Mouse (Mus musculus) layer of hippocampus, postnatal 36 days (tissue): ENCODE measurements at regions not wholly inside any gene's neighbourhood (a gene's known extent, or its start where the extent isn't known, plus 50 kb on each side); places are given as distances from the start of the nearest gene placed in this dataset.

ENCODE experiments used
- DNase-seq, 2 experiments: peaks; one replicate each; pipeline ENCODE4 v3.0.0; 2022

DNA sequence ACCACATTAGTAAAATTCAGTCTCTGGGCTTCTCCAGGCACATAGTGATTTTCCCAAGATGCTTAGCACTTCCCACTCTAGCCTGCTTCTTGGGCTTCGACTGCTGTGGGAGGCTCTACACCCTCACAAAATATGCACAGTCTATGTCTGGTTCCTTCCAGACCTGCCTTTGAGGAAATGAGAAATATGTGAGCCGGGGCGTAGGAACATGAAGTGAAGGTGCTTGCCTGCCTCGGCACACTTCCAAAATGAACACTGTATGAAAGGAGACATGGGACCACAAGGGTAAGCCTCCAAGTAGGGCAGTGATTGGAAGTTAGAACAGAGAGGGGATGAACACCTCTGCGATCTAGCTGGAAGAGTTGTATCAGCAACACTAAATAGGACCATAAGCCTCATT is 54.5 kb downstream of the Gm10260 start:
- DNase-seq, result peak; percentile 27 to 39

DNA sequence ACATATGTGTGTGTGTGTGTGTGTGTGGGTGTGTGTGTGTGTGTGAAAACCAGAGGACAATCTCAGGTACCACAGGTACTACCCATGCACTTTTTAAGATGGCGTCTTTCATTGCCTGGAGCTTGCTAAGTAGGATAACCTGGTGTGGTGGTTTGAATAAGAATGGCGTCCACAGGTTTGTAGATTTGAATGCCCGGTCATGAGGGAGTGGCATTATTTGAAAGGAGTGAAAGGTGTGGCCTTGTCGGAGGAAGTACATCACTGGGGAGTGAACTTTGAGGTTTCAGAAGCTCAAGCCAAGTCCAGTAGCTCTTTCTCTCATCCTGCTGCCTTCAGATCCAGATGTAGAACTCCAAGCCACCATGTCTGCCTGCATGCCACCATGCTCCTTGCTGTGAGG is 55.9 kb downstream of the Gm10260 start:
- DNase-seq, result no peak

DNA sequence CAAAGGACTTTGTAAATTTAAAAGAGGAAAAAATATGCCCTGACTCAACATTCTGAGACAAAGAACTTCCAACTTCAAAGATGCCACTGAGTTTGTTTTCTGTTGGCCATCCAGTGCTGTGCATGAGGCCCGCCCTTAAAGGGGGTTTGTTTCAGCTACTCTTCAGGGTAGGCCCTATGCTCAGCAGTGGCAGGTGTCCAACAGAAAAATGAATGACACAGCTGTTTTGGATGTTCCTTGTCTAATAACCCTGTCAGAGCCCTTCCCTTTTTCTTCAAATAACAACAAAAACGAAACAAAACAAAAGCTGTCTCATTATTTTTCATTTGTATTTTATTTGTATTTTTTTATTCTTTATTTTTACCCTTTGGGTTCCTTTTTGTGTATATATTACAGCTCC is 61.5 kb downstream of the Gm10260 start:
- no peak for DNase-seq

DNA sequence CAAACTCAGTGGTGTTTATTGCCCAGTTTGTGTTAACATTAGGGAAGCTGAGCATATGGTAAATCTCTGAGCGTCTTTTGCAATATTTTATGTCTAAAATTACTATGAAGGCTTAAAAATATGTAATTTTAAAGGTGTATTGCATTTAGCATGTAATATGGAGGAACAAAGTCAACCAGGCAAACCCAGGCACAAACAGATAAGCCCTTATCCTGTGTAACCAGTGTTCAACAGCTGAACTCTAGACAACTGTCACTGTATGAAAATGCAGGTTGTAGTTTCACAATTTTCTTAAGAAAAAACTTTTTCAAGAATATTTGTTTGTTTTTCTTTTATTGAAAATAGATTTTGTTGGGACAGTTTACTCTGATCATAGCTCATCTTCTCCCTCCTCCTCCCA is 62.1 kb downstream of the Gm10260 start:
- no peak for DNase-seq

DNA sequence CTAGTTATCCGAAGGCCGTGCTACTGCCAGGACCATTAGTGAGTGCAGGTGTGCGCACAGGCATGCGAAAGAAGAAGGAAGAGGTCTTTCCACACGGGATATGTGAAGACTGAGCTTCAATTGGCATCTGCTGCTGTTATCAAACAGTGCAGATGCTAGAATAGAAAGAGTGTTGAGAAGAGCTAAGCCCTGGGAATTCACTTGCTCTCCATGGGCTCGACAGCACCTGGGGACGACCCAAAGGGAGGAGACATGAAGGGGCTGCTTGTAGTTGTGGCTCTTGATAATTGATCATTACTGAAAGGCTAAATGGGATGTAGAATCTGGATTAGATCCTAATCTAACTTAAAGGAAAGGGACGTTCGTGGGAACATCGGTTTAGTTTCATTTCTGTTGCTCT is 63.2 kb downstream of the Gm10260 start:
- no peak for DNase-seq

DNA sequence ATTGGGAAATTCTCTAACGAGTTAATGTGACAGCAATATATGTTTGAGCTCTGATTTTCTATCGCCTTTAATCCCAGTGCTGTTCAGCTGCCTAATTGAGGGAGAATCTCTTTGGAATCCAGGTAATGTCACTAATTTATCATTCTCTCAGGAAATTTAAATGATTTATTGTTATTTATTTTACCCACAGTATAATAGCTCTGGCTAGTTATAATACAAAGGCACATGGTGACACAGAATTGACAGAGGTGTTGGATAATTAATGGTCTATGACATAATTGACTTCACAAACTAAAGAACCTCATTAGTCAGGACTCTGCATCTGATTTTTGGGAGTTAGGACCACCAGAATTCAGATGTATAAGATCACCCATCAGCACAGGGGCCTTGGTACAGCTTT is 65.4 kb downstream of the Gm10260 start:
- DNase-seq, result no peak

DNA sequence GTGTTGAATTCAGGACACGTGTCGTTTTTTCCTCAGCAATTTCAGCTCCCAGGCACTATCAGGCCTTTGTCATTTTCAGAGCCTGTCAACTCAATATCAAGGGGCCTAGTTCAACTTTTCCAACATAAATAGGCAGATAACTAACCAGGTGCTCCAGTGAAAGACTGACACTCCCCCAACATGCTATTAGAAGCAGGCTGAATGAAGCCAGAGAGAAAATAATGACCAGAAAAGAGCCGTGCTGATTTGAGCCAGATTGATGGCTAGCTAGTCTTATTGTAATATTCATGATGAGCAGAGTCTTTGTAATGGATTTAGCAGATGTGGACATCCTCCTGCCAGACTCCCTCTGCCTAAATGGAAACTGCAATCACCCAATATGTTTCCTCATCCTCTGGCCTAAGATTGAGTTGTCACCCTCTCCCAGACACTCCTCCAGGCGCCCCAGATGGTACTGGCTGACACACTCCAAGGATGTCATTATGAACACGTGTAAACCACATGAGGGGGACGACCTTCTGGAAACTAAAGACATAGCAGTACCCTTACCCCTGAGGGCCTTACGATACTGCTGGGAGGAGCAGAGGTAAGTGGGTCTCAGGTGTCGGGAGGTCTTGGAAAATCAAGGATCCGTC is 66.0 kb downstream of the Gm10260 start:
- no peak for DNase-seq

DNA sequence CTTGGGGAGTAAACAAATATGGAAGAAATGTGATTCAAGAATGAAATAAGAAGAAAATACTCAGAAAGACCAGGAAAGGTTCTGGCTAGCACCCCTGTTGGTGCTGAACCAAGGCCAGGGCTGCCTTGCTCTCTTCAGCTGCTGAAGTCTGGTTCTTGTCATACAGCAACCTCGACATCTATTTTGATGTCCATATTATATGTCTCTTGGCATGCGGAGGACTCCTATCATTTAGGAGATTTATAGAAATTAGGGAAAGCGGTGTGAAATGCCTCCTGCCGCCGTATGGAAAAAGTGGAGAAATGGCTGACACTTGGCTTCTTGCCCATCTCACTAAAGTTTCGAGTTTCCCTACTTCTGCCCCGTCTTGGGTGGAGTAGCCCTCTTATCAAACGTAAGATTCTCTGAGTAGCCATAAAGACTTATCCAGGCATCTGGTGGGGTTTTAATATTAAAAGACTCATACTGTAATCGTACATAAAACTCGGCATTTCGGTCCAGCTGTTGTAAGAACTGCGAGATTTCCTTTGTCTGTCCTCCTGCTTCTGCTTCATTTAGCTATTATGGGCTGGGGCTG is 72.0 kb downstream of the Gm10260 start:
- DNase-seq, result no peak

DNA sequence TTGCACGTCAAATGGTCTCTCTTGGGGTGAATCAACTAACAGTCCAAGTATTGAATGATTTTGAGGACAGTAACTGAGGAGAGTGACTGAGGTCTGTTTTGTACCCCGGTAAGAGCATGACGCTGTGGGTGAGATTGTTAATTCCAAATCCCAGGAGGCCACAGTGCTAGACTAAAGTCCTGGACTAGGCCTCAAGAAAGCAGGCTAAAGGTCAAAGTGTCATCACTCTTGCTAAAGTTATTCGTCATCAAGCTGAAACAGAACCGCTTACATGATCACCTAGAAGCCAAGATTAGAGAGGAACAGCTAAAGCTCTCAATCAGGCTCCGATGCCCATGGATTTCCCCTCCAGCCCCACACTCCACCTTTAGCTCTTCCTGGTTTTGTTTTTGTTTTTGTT is 76.6 kb downstream of the Gm10260 start:
- DNase-seq, result no peak

DNA sequence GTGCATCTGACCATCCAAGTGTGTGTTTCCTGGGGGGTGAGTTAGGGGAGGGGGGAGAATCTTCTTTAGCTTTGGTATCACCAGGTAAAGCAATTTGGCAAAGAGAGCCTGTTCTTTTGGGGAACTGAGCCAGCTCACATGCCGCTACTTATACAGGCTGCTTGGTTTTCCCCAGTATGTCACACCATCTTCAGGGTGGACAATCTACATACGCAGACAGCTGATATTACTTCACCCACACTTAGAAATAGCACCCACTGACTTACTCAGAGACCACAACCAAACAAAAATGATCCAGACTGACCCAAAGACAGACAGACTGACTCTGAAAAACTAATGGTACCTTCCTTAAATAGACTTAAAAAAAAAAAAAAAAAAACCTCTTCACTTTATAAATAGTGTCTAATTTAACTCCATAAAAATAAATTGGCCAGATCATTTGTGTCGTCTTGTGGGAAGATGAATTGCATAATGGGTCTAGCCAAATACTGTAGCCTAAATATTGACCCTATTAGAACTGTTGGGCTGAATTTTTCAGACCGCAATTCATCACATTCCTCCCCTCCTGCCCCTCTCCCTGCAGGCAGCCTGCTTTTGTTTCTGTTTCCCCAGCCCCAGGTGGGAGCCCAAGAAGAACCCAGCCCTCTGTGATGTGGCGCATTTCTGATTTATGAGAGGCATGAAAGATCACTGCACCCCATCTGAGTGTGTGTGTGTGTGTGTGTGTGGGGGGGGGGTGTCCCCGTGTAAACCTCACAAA is 79.0 kb downstream of the Gm10260 start:
- DNase-seq, result no peak

DNA sequence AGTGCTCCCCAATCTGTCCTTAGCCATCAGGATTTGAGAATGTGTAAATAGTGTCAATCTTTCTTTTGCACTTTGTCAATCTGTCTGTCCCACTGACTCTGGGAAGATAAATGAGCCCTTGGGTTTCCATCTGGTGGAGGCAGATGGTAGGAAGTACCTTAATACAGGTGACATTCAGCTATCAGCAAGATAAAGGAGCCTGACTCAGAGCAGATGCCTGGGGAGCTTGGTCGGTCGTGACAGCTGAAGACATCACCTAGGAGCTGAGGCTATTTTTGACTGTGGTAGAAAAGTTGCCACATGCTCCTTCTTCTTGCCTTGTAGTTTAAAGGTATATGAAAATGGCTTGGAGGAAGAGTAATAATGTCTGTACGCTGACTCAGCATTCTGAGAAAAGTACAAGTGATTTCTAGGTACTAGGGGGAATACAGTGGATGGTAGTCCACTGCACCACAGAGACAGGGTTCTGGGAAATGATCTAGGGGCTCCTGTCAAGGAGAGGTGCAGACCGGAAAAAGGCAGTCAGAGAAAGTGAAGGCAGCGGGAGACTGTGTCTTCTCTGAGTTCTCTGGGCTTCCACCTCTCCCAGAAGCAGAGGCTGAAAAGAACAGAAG is 80.0 kb downstream of the Gm10260 start:
- DNase-seq, result no peak

DNA sequence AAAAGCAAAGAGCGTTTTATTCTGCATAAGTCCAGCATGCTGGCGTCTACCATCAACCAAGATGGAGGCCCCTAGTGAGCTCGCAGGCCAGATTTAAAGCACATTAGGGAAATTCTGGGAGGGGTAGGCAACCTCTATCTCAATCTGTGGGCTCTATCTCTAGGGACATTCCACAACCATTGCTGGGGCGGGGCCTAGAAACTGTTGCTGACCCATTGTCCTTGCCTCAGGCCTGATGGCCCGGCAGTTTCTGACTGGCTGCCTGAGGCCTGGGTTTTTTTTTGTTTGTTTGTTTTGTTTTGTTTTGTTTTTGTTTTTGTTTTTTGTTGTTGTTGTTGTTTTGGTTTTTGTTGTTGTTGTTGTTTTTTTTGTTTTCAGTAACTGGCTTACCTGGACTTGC is 81.4 kb downstream of the Gm10260 start:
- DNase-seq, result no peak

DNA sequence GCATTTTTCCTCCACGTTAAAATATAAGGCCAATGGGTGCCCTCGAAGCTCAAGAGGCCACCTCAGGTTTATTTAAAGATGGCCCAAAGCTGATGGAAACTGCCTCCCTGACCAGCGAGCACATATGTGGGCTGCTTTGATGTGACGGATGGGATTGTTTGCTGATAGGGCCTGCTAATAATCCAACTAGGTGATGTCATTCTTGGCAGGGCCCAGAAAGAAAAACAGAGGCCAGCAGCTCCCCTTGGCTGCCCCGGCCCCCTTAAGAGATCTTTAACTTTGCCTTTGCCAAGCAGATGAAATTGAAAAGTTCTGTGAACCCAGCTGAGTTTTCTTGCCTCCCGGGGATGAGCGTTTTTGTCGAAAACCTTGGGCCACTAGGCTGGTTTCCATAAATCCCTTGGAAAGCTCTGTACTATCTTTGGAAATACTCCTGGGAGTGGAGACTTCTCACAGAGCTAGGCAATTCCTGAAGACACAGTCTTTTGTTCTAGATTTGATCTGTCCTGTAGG is 83.8 kb downstream of the Gm10260 start:
- no peak for DNase-seq

DNA sequence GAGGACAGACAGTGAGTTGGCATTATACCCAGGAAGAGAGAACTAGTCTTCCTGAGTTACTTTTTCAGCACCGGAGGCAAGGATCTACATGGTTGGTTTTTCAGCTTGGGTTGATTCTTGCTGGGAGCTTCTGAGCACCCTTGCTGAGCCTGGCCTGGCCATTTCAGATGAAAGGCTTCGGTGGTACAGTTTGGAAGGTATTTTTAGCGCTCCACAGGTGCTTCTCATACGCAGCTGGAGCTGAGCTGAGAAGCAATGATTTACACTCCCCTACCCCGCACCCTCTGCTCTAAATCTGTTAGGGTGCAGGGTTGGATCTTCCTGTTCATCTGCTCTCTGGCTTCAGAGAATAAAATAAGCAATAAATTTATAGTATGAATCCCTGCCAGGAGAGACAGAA is 87.3 kb downstream of the Gm10260 start:
- no peak for DNase-seq

DNA sequence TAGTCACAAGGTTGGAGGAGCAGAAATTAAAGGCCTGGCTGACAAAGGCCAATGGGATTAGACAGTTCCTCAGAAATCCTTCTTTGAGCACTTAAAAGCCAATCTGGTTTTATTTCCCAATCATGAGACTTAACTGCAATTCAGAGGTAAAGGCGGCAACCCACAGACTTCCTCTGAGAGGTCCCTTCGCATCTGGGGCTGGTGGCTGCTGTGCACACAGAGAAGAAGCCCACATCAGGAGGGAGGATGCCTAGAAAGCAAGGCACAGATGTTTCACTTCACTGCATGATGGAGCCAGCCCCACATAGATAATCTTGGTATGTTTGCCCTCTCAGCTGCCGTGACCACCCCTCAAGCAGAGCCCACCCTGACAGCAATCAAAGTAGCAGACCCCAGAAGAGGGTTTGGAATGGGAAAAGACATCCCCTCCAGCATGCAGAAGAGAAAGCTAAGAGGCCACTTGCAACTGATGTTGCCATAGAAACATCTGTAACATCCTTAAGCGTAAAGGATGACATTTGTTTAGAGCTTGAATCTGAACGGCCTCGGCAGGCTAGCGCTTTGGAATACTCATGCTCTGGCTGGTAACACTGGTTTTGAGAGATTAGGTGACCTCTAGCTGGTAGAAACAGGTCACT is 88.3 kb downstream of the Gm10260 start:
- no peak for DNase-seq

DNA sequence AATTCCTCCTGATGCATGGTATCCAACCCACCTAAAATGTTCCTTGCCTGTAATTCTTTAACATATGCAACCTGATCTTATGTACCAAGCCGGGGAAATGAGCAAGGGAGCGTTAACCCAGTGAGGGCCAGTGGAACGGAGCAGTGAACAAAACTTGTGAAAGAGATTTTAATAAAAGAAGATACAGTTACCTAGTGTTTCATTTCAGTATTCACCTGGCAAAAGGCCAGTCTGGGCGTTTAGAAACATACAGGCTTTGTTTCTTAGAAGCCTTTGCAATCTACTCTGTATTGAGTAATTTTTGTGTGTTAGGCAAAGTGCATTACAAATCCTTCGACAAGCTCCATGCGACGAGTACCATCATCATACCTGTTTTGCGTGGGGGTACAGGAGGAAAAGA is 91.1 kb downstream of the Gm10260 start:
- no peak for DNase-seq

DNA sequence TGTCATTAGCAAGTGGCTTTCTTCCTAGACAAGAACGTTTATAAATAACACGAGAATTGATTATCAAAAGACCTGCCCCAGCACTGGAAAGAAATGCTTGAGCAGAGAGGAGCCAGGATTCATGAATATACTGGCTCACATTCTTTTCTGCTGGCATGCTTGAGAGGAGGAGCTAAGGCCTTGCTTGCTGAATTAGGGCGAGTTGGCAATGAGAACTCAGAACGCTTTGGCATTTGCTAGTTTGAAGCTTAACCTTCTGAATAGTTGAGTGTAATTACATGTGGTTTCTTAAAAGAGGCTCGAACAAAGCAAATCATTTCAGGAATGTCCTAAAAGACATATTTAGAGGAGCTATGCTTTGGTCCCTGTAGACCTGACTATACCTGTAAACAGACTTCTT is 91.5 kb downstream of the Gm10260 start:
- DNase-seq, result no peak

DNA sequence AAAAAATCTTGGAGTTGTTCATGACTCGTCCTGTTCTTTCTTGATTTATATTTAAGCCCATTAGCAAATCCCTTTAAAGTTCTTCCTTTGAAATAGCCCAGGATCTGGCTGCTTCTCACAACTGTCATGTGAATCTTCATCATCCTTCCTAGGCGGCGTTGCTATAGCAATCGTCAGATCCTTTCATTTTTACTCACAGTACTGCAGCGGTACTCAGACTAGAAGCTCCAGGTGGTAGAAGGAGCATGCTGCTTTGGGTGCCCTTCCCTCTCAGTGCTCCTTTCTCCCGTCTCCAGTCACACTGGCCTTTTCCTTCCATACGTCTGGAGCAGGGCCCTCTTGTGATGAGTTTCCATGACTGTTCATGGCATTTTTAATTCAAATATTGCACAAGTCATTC is 93.1 kb downstream of the Gm10260 start:
- DNase-seq, result no peak

DNA sequence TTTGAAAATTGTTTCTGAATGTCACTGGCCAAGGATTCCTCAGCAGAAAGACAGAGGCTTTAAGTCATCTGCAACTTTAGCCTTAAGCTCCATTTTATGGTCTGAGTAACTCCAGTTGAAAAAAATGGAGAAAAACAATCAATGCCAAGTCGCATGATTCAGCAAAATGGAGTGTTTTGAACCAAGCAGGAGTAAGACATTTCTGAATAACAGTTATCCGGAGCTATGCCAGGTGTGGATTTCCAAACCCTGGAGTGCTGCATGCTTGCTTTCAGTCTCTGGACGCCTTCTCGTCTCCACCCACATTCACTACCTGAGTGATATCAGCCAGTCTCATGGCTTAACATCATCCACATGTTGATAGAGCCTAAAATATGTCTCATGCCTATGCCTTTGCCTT is 93.7 kb downstream of the Gm10260 start:
- DNase-seq, result no peak

DNA sequence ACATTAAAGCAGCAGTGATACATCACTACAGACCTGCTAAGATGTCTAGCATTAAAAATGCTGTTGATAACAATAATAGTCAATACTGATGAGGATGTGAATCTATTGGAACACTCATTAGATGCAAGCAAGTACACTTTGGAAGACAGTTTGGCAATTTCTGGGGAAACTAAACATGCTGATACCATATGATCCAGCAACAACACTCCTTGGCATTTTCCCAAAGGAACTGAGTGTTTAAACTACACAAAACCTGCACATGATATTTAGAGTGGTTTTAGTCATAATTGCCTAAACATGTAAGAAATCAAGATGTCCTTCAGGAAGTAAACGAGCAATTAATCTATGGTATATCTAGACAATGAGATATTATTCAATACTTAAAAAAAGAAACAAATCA is 95.2 kb downstream of the Gm10260 start:
- DNase-seq, result no peak

DNA sequence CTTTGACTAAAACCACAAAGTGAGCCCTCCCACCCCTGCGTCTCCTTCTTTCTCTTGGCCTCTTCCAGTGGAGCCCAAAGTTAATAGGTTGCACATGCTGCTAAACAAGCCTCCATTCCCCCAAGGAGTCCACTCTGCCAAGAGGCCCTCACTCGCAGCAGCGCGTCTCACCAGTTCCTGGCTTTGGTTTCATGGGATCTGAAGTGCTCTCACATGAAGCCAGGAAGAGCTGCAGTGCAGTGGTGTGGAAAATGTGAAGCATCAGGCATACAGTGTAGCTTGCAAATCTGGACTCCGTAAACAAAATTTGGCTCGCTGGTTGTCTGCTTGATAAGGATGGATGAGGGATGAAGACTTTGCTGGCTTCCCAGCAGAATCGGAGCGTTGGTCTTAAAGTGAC is 97.7 kb downstream of the Gm10260 start:
- DNase-seq, result no peak

DNA sequence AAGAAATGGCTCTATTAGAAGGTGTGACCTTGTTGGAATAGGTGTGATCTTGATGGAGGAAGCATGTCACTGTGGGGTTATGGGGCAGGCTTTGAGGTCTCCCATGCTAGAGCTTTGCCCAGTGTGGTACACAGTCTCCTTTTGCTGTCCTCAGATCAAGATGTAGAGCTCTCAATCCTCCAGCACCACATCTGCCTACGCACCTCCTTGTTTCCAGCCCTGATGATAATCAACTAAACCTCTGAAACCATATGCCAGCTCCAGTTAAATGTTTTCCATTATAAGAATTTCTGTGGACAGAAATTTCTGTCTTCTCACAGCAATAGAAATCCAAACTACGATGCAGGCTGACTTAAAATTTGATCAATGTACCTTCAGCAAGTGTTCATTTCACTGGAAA is 103.8 kb downstream of the Gm10260 start:
- DNase-seq, result no peak

DNA sequence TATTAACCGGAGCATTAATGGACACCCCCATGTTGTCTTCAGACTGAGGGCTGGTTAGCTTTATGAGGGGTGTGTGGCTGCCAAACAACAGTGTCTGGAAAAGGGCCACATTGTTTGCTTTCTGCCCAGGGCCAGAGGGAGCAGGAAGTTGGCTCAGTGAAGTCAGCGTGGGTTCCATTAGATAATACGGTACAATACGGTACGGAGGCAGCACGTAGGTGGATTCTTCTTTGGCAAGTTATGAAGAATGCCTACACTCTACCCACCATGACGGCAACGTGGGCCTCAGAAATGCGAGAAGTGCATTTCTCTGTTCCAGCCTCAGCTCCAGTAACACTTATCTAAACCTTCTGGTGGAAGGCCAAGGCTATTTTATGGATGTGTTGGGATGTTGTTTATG is 108.2 kb downstream of the Gm10260 start:
- no peak for DNase-seq
